Mouse (Mus musculus) A20 (cell line): ENCODE measurements around the gene Pgbd1.
"Not testable (repeated sequence)": the region's sequence is repeated elsewhere in the genome, so short reads cannot be mapped to it uniquely, and the experiment has no call there.

ENCODE experiments used
- DNase-seq: peaks from one replicate; pipeline ENCODE4 v3.0.0-alpha.2; 2011; ENCODE audit warnings: low read depth, low spot score

Pgbd1 gene

DNA sequence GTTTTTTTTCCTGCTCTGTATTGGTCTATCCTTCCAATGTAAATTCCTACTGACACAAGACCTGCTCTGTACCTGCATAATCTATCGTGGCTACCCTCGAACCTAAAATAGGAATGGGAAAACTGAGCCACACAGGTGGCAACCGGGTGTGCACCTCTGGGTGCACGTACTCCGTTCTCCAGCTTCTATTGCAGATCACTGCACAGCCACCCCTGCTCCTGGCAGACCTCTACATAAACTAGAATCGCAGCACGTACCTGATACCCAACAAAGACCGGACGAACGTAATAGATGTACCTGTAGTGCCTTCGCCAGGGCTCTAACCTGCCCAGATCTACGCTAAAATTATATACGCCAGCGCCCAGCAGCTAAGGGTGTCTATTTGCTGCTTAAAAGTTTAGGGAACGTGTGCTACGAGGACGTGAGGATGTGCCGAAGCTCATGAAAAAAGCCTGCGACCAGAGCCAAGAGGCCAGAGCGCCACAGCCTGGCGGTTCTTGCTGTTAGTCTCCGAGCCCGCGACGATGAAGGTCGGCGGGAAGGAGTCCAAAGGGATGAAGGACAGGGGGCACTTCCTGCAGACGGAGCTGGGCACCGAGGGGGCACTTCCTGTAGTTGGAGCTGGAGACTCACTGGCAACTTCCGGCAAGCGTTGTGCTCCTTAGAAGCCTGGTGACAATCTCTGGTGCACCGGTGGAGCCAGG, at the start of gene Pgbd1:
Gene Pgbd1, minus strand, starts transcription at position 556 of the 704 bp plus-strand sequence.
- no peak for DNase-seq

DNA sequence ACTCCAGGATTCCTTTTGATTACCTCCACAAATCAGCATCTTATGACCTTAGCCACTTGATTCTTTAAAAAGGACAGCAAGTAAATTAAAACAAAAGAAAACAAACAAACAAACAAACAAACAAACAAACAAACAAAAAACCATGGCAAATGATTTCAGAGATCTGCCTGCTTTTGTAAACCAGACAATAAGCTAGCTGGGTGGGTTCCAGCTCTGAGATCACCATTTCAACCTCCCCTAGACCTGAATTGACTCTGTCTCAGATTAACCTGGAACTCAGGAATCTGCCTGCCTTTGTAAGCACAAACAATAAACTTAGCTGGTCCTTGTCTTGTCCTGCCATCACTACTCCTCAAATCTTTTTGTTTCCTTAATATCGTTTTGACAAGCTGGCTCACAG, 46.0 kb upstream of the Pgbd1 start:
- no peak for DNase-seq

DNA sequence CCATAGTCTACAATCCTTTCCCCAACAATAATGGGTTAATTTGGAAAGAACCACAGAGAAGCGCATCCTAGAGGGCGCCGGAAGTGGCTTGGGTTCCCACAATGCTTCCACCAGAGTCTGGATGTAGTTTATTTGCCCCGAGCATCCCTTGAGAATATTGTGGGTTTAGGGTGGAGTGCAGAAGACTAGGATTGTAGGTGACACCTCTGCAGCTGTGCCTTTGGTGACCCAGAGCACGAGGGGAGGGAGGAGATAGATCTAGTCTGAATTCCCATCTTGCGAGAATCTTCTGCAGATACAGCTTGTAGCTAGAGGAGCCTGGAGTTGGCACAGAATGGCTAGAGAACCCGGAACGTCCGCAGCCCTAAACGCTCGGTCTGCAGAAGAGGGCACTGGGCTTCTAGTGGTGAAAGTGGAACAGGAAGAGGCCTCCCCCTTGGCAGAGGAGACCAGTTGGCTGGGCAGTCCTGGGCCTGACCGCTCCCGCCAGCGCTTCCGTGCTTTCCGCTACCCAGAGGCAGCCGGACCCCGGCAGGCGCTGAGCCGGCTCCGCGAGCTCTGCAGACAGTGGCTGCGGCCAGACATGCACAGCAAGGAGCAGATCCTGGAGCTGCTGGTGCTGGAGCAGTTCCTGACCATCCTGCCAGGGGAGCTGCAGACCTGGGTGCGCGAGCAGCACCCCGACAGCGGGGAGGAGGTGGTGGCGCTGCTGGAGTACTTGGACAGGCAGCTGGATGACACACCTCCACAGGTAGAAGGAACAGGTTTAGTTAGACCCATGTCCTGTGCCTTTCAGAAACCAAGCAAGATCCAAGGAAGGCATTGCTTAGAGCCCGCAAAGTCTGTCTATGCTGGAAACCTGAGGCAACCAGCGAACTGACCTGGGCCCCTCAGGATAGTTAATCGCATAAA, 38.2 kb upstream of the Pgbd1 start, which contains the start of the genes Zkscan4 and Gm10065:
Gene Zkscan4, plus strand, starts transcription at position 149 of the 912 bp plus-strand sequence.
Gene Gm10065, minus strand, starts transcription at position 683 of the 912 bp plus-strand sequence.
- not testable (repeated sequence) for DNase-seq

DNA sequence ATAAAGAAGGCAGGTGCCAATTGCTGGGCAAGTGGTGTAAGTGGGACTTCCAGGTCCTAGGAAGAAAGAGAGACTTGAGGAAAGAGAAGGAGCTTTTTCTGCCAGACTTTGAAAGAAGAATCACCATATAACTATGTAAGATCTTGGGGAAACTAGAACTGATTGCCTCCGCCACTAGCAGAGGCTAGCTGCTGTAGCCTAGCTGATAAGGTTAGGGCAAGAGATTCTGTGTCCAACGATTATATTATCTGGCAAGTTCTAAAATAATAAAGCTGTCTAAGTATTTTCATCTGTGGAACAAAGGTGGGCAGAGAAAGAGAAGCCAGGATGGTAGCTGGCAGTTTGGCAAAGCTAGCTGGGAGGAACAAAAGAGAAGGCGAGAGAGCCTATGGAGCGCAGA, 31.6 kb upstream of the Pgbd1 start:
- no peak for DNase-seq

DNA sequence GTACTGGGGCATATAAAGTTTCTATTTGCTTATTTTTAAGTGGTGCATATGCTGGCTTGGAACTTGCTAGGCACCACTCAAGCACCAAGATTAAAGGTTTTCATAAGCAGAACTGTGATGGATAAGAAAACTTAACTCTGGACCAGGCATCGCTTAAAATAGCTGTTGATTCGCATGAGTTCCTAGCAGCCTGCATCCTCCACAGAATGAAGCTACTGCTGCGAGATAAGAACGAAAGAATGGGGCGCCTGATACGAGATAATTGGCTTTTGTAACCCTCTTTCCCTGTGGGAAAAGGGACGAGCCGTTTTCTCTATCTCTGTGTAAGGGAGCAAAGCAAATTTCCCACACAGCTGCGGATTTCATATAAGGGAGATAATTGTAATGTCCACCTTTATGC, 28.2 kb upstream of the Pgbd1 start:
- DNase-seq: no peak

DNA sequence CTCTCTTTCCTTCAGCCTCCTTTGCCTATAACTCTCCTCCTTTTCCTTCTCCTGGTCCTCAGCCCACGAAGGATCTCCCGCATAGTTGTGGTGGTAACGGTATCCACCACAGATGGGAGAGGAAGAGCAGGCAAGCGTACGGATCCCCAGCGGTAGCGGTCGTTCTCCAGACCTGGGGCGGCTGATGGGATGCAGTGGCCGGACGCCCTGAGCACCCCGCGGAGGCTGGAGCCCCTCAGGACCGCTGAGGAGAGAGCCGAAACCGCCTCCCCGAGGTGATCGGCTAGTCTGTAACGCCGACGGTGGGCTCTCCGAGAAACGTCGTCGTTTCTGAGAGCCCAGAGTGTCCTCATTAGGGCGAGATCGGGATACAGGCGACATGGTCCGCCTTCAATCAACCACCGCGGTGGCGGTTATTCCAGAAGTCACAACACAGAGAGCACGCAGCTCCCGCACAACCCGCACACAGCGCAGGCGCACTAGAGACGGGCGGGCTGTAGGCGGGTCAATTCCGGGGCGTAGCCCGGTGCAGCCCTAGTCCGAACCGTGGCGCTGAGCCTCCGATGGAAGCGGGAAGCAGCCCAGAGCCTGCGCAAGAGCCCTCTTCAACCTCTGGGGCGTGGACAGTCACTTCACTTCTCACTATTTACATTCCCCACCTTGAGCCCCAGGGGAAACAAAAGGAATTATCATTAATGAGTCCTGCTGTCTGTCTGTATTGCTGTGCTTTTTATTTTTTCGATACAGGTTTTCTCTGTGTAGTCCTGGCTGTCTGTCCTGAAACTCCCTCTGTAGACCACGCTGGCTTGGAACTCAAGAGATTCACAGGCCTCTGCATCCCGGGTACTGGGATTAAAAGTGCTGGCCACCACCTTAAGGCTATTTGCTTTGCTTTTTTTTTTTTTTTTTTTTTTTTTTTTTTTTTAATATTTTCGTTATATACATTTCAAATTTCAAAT, 27.5 kb upstream of the Pgbd1 start, which contains the start of gene Nkapl:
Gene Nkapl, minus strand, starts transcription at position 449 of the 959 bp plus-strand sequence.
- DNase-seq: peak; percentile 72

DNA sequence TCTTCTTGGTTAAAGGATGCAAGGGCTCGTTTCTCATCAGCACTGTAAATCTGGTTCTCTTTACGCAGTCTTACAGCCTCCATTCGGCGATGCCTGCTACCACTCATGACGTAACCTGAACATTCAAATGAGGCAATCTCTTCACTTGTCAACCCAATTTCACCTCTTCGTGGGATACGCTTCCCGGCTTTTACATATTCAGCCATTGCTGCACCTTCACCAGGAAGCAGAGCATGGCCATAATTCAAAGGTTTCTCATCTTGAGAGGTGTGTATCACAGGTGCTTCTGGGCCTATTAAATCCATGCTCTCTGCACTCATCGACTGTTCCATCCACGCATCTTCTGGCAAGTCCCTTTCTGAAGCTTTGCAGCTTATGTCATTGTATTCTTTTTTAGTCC, 26.5 kb upstream of the Pgbd1 start:
- DNase-seq: no peak

DNA sequence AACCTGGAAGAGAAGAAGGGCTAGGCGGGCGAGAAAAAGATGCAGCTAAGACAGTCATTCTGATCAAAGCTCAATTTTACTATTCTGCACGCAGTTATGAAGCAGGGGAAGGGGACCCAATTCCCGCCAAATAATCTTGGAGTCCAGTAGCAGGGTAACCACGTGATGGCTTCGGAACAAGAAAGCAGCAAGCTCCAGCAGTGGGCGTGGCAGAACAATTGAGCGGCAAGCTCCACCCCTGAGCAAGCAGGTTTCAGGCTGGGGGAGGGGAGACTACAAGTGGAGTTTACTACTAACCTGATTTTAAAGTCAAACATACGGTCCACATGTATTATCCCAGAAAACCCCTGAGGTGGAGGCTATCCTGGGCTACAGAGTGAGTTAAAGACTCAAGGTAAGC, 21.7 kb upstream of the Pgbd1 start:
- not testable (repeated sequence) for DNase-seq

DNA sequence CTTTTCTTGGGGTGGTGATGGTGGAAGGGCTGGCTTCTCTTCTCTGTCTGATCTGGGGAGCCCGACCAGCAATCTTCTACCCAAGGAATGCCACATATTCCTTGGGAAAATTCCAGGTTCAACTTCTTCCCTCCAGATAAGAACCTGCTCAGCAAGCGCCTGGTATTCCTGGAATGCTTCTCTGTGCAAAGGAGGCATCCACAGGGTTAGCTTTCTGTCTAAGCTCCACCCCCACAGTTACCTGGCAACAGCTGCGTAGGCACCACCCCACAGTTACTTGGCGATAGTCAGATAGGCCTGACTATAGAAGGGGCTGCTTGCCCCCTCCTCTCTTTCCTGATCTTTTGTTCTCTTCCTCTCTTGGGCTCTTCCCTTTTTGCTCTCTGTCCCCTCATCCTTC, 15.5 kb upstream of the Pgbd1 start:
- no peak for DNase-seq

DNA sequence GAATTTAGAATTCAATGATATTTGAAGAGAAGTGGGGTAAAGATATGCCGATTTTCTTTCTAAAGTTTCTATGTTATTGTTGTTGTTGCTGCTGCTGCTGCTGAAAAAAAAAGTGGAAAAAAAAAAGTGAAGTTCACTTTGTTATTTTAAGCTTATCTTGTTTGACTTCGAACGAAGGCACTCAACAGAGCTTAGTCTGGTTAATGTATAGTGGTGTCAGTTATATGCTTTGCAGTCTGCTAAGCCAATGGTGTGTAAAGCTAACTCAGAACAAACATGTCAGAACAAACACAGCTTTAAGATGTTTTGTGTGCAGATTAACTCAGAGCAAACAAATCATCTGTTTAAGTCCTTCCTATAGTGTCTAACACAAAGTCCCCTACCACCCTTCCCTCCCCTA, 13.3 kb upstream of the Pgbd1 start:
- peak; percentile 4 for DNase-seq

DNA sequence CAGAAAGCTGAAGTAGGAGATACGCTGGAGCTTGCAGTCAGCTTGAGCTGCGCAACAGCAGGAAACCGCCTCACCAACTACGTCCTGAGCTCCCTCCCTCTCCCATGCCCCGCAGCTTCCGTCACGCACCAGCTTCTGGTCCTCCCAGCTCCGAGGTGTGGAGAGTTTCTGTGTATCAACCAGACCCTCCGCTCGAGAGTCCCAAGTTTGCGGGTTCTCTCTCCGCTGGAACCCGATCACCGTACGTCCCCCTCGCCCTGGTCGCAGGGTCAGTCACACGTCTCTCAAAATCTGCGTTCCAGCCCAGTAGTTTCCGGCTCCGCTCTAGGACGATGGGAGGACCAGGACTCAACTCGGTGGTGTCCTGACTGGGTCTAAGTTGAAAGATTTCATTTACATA, 12.6 kb upstream of the Pgbd1 start, which contains the start of gene Zscan26:
Gene Zscan26, minus strand, starts transcription at position 282 of the 400 bp plus-strand sequence.
- peak; percentile 91 for DNase-seq

DNA sequence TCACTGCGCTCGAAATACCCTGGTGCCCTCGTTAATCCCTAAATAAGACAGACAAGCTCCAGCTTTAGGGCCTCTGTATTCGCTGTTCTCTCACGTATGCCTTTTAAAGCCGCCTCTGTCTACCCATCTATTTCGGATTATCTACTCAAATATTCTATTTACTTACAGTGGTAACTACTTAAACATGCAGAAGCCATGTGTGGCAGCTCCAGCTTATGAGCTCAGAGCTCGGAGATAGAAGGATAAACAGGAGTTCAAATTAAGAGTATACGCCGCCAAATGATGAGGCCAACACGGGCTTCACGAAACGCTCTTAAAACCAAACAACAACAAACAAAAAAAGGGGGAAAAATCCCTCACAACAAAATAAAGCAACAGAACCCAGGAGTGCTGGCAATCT, 12.2 kb upstream of the Pgbd1 start:
- no peak for DNase-seq

DNA sequence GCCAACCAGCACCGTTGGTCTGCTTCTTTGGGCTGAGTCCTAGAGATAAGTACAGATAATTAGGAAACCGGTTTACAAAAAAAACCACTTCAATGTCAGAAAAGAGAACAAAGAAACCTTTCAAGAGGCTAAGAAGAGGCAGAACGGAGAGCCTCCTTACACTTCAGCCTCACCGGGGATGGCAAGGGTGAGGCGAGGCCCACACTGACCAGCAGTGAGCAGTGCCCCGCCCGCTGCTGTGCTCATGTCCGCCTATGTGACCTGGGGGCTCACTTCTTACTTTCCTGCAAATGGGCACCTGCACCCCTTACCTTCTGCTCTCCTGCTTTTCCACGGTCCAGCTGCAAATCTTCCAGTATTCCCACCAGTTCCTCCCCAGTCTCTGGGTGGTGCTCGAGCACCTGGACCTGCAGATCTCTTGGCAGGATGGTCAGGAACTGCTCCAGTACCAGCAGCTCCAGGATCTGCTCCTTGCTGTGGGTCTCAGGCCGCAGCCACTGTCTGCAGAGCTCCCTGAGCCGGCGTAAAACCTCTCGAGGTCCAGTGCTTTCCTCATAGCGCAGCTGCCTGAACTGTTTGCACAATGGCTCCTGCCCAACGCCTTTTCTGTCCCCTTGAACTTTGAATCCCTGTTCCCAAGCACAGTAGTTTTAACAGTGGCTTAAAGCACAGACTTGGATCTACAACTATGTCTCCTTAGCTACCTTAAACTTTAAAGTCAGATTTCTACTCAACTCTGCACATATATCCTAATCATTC, 7.2 kb upstream of the Pgbd1 start:
- no peak for DNase-seq

DNA sequence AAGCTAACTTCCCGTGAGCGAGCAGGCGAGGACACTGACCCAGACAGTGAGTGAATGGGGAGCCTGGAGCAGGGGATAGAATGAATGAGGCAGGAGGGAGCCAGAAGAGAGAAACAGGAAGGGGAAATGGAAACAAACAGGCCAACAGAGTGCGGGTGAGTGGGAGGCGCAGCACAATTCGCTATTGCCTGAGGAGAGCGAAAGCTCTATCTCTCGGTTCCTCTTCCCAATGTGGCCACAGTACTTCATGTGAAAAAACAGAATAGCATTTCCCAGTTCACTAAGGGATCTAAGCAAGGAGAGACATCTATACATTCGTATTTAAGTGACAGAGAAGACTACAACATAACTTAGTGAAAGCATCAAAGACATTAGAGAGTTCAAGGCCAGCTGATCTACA, 5.9 kb upstream of the Pgbd1 start:
- no peak for DNase-seq

DNA sequence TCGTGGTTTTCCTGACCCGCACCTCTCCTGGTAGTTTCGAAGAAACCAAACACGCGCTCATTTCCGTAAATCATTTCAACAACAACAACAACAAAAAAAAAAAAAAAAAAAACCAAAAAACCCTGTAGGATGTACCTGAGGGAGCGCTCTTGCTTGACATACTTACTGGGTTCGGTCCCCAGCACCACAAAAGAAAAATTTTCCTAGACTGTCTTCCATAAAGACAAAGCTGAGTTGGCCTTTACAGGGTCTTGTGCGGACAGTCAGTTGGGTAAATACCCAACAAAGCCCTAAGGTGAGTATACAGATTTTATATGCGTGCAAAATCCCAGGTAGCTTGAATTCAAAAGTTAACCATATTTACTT, 332 bp upstream of the Pgbd1 start:
- no peak for DNase-seq

DNA sequence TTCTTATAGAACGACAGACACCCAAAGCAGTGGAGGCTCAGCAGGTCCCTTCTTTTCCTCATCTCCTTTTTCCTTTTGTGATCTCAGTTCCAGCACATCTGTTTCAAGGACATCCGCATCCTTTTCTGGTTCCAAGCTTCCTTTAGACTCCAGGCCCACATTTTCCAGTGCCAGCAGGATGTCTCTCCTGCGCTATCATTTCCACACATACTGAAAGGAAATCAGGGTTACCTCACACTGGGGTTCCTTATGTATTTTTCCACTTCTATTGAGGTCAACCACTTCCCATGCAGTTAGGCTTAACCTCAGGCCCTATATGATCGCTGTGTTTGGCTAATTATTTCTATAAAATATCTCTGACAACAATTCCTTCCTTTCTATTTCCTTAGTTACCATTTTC, 5.4 kb downstream of the Pgbd1 start:
- DNase-seq: no peak

DNA sequence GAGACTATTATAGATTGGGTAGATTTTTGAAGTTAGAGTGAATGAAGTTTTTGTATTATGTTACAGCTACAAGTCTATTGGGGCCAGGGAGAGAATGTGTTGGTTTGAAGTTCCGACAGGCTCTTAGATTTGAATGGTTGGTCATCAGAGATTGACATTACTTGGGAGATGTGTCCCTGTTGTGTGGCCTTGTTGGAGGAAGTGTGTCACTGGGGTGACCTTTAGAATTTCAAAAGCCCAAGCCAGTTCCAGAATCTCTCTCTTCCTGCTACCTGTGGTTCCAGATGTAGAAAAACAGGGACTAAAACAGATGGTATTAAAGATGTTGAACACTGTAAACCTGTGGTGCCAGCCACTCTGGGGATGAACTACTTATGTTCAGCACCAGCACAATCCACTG, 13.2 kb downstream of the Pgbd1 start:
- no peak for DNase-seq

DNA sequence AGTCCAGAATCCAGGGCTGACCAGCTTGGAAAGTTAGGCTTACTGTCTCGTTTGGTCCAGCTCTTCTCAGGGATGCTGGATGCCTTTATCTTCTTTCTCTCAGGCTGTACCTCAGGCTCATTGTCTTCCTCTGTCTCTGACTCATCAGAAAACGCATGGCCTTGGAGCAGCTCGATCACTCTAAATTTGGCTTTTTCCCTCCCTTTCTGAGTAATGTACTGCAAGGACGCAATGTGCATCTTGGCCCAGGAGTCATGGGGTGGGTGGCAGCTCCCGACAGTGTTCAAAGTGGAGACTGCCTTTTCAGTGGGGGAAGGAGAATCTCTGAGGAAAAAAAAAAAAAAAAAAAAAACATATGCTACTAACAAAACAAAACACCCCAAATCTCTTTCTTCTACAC, 17.6 kb downstream of the Pgbd1 start:
- no peak for DNase-seq

DNA sequence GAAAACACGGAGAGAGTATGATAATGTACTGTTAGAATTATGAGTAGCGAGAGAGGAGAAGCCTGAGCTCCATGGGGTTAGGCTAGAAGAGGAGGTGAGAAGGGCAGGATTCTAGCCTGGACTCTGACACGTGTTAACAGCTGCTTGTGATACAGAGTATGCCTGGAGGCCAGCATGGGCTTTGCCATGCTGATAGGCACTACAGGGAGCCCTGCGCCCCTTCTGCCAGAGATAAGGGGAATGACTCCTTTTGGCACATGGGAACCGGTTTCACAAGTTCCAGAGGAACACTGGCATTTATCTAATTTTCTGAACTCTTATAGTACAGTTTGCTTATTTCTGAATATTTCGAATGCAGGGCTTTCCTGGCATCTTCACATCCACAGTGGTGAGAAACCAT, 22.0 kb downstream of the Pgbd1 start:
- no peak for DNase-seq

DNA sequence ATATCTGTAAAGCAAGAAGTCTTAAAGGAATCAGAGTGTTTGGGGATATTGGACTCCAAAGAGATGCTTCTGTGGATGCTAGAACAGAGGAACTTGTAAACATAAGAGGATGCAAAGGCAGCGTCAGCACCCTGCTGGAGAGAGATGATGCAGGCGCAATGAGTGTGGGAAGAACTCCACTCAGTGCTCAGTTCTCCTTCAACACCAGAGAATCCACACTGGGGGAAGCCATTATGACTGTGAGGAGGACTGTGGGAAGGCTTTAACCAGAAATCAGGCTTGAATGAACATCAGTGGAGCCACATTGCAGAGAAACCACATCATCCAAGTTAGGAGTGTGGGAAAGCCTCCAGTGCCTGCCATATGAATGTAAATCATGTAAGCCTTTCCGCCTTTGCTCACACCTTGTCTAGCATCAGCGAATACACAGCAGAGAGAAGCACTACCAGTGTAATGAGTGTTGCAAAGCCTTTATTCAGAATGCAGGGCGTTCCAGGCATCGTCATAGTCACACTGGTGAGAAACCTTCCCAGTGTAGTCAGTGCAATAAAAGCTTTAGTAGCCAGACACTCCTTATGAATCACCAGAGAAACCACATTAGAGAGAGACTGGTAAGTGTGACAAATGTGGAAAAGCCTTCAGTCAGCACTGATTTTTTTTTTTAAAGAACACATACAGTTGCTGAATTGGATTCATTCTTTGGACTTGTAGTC, 23.4 kb downstream of the Pgbd1 start:
- no peak for DNase-seq
